Comparison of ENCODE assay signal across 24 mouse cellular contexts in genomic region chr3:20828811-20829210, GRCm38 (mm10).
DNase-seq lines count a peak whose midpoint lies in the region; ATAC-seq lines count a peak whose summit lies in the region.
"Had no signal": no experiment of that assay in that cellular context is flagged by ENCODE, and none has a peak within 500 bp of the region (broad histone marks: within the 10 kb centered on the region; RNA-seq: fewer than 3 reads in every experiment).

No protein-coding gene starts in this region.

- H3K4me3 ChIP-seq in midbrain, embryonic 11.5 days (ENCODE audit: low read depth, low read length) = no peak overlapping the region
- no peak overlapping the region for H3K4me3 ChIP-seq in midbrain, embryonic 13.5 days (replicated peaks)
- H3K4me3 ChIP-seq: embryonic facial prominence, embryonic 13.5 days; embryonic facial prominence, embryonic 15.5 days; erythroblast, embryonic 14.5 days; forebrain, embryonic 10.5 days; forebrain, embryonic 12.5 days had no signal

- no peak for ATAC-seq in midbrain, embryonic 11.5 days (ENCODE audit: low FRiP score)
- ATAC-seq in midbrain, embryonic 13.5 days = no peak
- ATAC-seq: activated CD4-positive, CD25-positive, alpha-beta regulatory T cell, adult 4 months; forebrain, embryonic 14.5 days; forebrain, embryonic 16.5 days; Patski had no signal

- WGBS in midbrain, embryonic 11.5 days = 87% methylated on average over 3 of the region's 3 CpGs
- WGBS in midbrain, embryonic 13.5 days = 83% methylated on average over 3 of the region's 3 CpGs

- no peak overlapping the region for H3K27ac ChIP-seq in midbrain, embryonic 11.5 days (ENCODE audit: low read depth, low read length)
- no peak overlapping the region for H3K27ac ChIP-seq in midbrain, embryonic 13.5 days
- H3K27ac ChIP-seq: embryonic facial prominence, embryonic 13.5 days; embryonic facial prominence, embryonic 15.5 days; forebrain, embryonic 10.5 days; forebrain, embryonic 12.5 days had no signal

- no peaks in the 10 kb centered on the region for H3K36me3 ChIP-seq in midbrain, embryonic 11.5 days (ENCODE audit: control insufficient read depth, insufficient read depth, low read length)
- no peaks in the 10 kb centered on the region for H3K36me3 ChIP-seq in midbrain, embryonic 13.5 days
- H3K36me3 ChIP-seq: embryonic facial prominence, embryonic 13.5 days; embryonic facial prominence, embryonic 15.5 days; forebrain, embryonic 10.5 days; forebrain, embryonic 12.5 days; G1E had no signal

- H3K27me3 ChIP-seq in midbrain, embryonic 11.5 days (ENCODE audit: control insufficient read depth, insufficient read depth, low read length) = no peaks in the 10 kb centered on the region
- H3K27me3 ChIP-seq in midbrain, embryonic 13.5 days = no peaks in the 10 kb centered on the region
- H3K27me3 ChIP-seq: embryonic facial prominence, embryonic 13.5 days; embryonic facial prominence, embryonic 15.5 days; forebrain, embryonic 12.5 days had no signal

- peak; percentile 6 for DNase-seq in heart, adult 11 months
- no peak for DNase-seq in heart, adult 18-20 months
- DNase-seq in midbrain, embryonic 11.5 days (ENCODE audit: low spot score, missing footprints) = peak; percentile 45
- DNase-seq in brain, adult 2 months (ENCODE audit: low read depth, low spot score) = peak; percentile 39
- DNase-seq in thymus, postnatal 36 days = no peak
- DNase-seq in spleen, postnatal 14 days (ENCODE audit: low spot score in 2 of 2) = no peak
- DNase-seq: adrenal gland, adult 8-10 months; adrenal gland, postnatal 14 days; cerebellum, adult 11-12 months; cerebellum, adult 9-10 months; cerebellum, postnatal 10 days; cerebellum, postnatal 25 days; embryo, embryonic 11 days had no signal

- no peak overlapping the region for H3K9ac ChIP-seq in midbrain, embryonic 11.5 days (ENCODE audit: low read length)
- H3K9ac ChIP-seq in midbrain, embryonic 13.5 days (replicated peaks) = no peak overlapping the region
- H3K9ac ChIP-seq: embryonic facial prominence, embryonic 13.5 days; embryonic facial prominence, embryonic 15.5 days; forebrain, embryonic 12.5 days had no signal

- no peak overlapping the region for H3K4me2 ChIP-seq in midbrain, embryonic 11.5 days
- H3K4me2 ChIP-seq in midbrain, embryonic 13.5 days (replicated peaks) = no peak overlapping the region
- H3K4me2 ChIP-seq: embryonic facial prominence, embryonic 13.5 days; embryonic facial prominence, embryonic 15.5 days; forebrain, embryonic 12.5 days had no signal

- no peaks in the 10 kb centered on the region for H3K9me3 ChIP-seq in midbrain, embryonic 11.5 days (ENCODE audit: control insufficient read depth, low read length)
- H3K9me3 ChIP-seq in midbrain, embryonic 13.5 days = no peaks in the 10 kb centered on the region
- H3K9me3 ChIP-seq: embryonic facial prominence, embryonic 13.5 days; embryonic facial prominence, embryonic 15.5 days; forebrain, embryonic 10.5 days; forebrain, embryonic 12.5 days; G1E had no signal

- no peaks in the 10 kb centered on the region for H3K4me1 ChIP-seq in midbrain, embryonic 11.5 days (ENCODE audit: control insufficient read depth, insufficient read depth, low read length)
- no peaks in the 10 kb centered on the region for H3K4me1 ChIP-seq in midbrain, embryonic 13.5 days (replicated peaks)
- H3K4me1 ChIP-seq: embryonic facial prominence, embryonic 13.5 days; embryonic facial prominence, embryonic 15.5 days; forebrain, embryonic 10.5 days; forebrain, embryonic 12.5 days had no signal

Comparison
In these comparisons a context has a peak if more than half of its experiments do, and no peak if none do; other contexts are left out.
1. DNase-seq: peak in heart, adult 11 months (single experiment), midbrain, embryonic 11.5 days (single experiment) and brain, adult 2 months (single experiment); none in heart, adult 18-20 months (0 of 2), thymus, postnatal 36 days (0 of 2) and spleen, postnatal 14 days (0 of 2).